Mouse (Mus musculus): ENCODE measurements at regions not wholly inside any gene's neighbourhood (a gene's known extent, or its start where the extent isn't known, plus 50 kb on each side); places are given as distances from the start of the nearest gene placed in this dataset.

DNA sequence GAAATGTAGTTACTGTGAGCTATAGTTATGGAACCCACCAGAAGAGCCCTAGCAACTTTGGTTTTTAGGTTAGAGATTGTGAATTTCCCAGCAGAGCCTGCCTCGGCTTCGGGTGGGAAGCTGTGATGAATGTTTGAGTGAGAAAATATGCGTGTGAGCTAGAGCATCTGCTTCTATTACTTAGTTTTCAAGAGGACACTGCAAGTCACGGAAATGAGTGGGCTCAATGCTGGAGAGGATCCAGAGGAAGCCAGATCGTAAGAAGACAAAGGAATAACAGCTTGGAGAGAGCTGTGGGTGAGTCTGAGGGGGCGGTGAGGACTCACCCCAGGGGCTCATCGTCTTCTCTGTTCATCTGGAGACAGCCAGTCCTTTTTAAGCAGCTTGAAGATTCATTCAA is 434.7 kb upstream of the Pkn2 start:
- no peak for TF ChIP-seq HCFC1 (IDR thresholded peaks at IDR 0.05; ENCODE audit: borderline replicate concordance, insufficient read depth, low read length)
- TF ChIP-seq ZC3H11A (IDR thresholded peaks at IDR 0.05; ENCODE audit: borderline replicate concordance, low read depth, low read length) = no peak
- no peak for TF ChIP-seq MAFK (IDR thresholded peaks at IDR 0.05; ENCODE audit: insufficient read depth, low read depth, low read length)
